Mouse (Mus musculus) lung, postnatal 4 days (tissue): Measurements from ENCODE around the gene Tcf20.

Experiments used
- DNase-seq, 2 experiments: peaks; one replicate each; pipeline ENCODE4 v3.0.0; 2021

Gene Tcf20

GRCm38 (mm10) chr15:82922052-82922451 is 65.6 kb downstream of the Tcf20 start:
- DNase-seq, result peak; percentile 92 to 94

- no peak for DNase-seq
Measured at GRCm38 (mm10) chr15:82921559-82921958, 66.1 kb downstream of the Tcf20 start.

- peak; percentile 80 to 84 for DNase-seq
Measured at GRCm38 (mm10) chr15:82920895-82921515, 66.7 kb downstream of the Tcf20 start.

- no peak for DNase-seq
Measured at GRCm38 (mm10) chr15:82917965-82918364, 69.7 kb downstream of the Tcf20 start.

GRCm38 (mm10) chr15:82917207-82917844 is 70.3 kb downstream of the Tcf20 start:
- DNase-seq, result no peak

- DNase-seq, result peak in 1 of 2 experiments; percentile 12
Measured at GRCm38 (mm10) chr15:82914455-82914854, 73.2 kb downstream of the Tcf20 start.

GRCm38 (mm10) chr15:82911965-82912337 is 75.7 kb downstream of the Tcf20 start:
- peak in 1 of 2 experiments; percentile 19 for DNase-seq

GRCm38 (mm10) chr15:82911001-82911964 is 76.4 kb downstream of the Tcf20 start:
- DNase-seq, result peak in 1 of 2 experiments; percentile 22

GRCm38 (mm10) chr15:82910596-82910995 is 77.1 kb downstream of the Tcf20 start:
- DNase-seq, result peak in 1 of 2 experiments; percentile 15

- DNase-seq, result no peak
Measured at GRCm38 (mm10) chr15:82909791-82910190, 77.9 kb downstream of the Tcf20 start.

- DNase-seq, result no peak
Measured at GRCm38 (mm10) chr15:82908521-82908920, 79.2 kb downstream of the Tcf20 start.

- DNase-seq, result no peak
Measured at GRCm38 (mm10) chr15:82907306-82907705, 80.4 kb downstream of the Tcf20 start.

GRCm38 (mm10) chr15:82906574-82907061 is 81.1 kb downstream of the Tcf20 start:
- DNase-seq, result no peak

GRCm38 (mm10) chr15:82905431-82906395 is 82.0 kb downstream of the Tcf20 start:
- peak in 1 of 2 experiments; percentile 44 for DNase-seq

GRCm38 (mm10) chr15:82904526-82904925 is 83.1 kb downstream of the Tcf20 start:
- no peak for DNase-seq

GRCm38 (mm10) chr15:82902521-82902920 is 85.2 kb downstream of the Tcf20 start:
- no peak for DNase-seq

- DNase-seq, result peak in 1 of 2 experiments; percentile 38
Measured at GRCm38 (mm10) chr15:82901306-82901705, 86.4 kb downstream of the Tcf20 start.

GRCm38 (mm10) chr15:82900331-82900730 is 87.3 kb downstream of the Tcf20 start:
- no peak for DNase-seq

- DNase-seq, result peak; percentile 88 to 92
Measured at GRCm38 (mm10) chr15:82899676-82900301, 87.9 kb downstream of the Tcf20 start.

GRCm38 (mm10) chr15:82898740-82899675 is 88.7 kb downstream of the Tcf20 start:
- peak; percentile 65 to 72 for DNase-seq
